Mouse (Mus musculus): ENCODE results near the gene Nkx2-4. TPM values are rescaled to one million over a fixed set of nuclear protein-coding genes. Genes with fewer than 3 reads are reported as not detected.

The Nkx2-4 gene
- not detected in 2 replicates for polyA plus RNA-seq (2014; fragmentation: Nextera tagmentation; extraction: Ambion mirVana)

GRCm38 (mm10) chr2:147085072-147085870 lies at the start of gene Nkx2-4:
Gene Nkx2-4 (minus strand): TSS chr2:147085445.
- Histone ChIP-seq H3K4me1 (ENCODE audit: control insufficient read depth, insufficient read depth, low read length) (peaks cover 3% of the 10 kb centered on the region; the same call in 1 of the 2 replicates), H3K27me3 (ENCODE audit: control insufficient read depth, insufficient read depth, low read length) (peaks cover 47% of the 10 kb centered on the region), H3K36me3 (ENCODE audit: control insufficient read depth, insufficient read depth, low read length) (no peaks in the 10 kb centered on the region), H3K9ac (ENCODE audit: low read length) (no peak within 1 kb of the TSS; the same call in 1 of the 2 replicates), H3K4me3 (ENCODE audit: low read depth, low read length) (peak within 1 kb of the TSS; percentile 17; the same call in 1 of the 2 replicates), H3K27ac (replicated peaks; ENCODE audit: low read depth, low read length) (no peak within 1 kb of the TSS), H3K4me2 (ENCODE audit: low read depth, severe bottlenecking) (peak within 1 kb of the TSS; percentile 40), H3K9me3 (ENCODE audit: control insufficient read depth, low read length) (no peaks in the 10 kb centered on the region)
- DNase-seq (ENCODE audit: low spot score) (peak; percentile 60), ATAC-seq (ENCODE audit: insufficient number of reproducible peaks, low FRiP score, low TSS enrichment, low read depth) (peak; percentile 55; the same call in 1 of the 2 replicates)
- under 1% methylated on average over 64 of the region's 82 CpGs for WGBS

GRCm38 (mm10) chr2:147127366-147127765 lies 42.1 kb upstream of the Nkx2-4 start:
- 84% methylated on average over 6 of the region's 6 CpGs for WGBS
- no peak for DNase-seq (ENCODE audit: low spot score)
- ATAC-seq (ENCODE audit: insufficient number of reproducible peaks, low FRiP score, low TSS enrichment, low read depth): no peak

GRCm38 (mm10) chr2:147119736-147120135 lies 34.5 kb upstream of the Nkx2-4 start:
- H3K27ac ChIP-seq (replicated peaks; ENCODE audit: low read depth, low read length): no peak overlapping the region
- no peaks in the 10 kb centered on the region for H3K36me3 ChIP-seq (ENCODE audit: control insufficient read depth, insufficient read depth, low read length)
- 79% methylated on average over 1 of the region's 1 CpGs for WGBS
- DNase-seq (ENCODE audit: low spot score) (no peak), ATAC-seq (ENCODE audit: insufficient number of reproducible peaks, low FRiP score, low TSS enrichment, low read depth) (no peak)
- H3K4me2 ChIP-seq (ENCODE audit: low read depth, severe bottlenecking): no peak overlapping the region
- H3K4me1 ChIP-seq (ENCODE audit: control insufficient read depth, insufficient read depth, low read length): no peaks in the 10 kb centered on the region
- no peaks in the 10 kb centered on the region for H3K27me3 ChIP-seq (ENCODE audit: control insufficient read depth, insufficient read depth, low read length)
- H3K9me3 ChIP-seq (ENCODE audit: control insufficient read depth, low read length): no peaks in the 10 kb centered on the region
- no peak overlapping the region for H3K9ac ChIP-seq (ENCODE audit: low read length)
- no peak overlapping the region for H3K4me3 ChIP-seq (ENCODE audit: low read depth, low read length)

More at GRCm38 (mm10) chr2:147127366-147127765, 42.1 kb upstream of the Nkx2-4 start:
- no peak overlapping the region for H3K4me3 ChIP-seq (ENCODE audit: low read depth, low read length)
- no peaks in the 10 kb centered on the region for H3K4me1 ChIP-seq (ENCODE audit: control insufficient read depth, insufficient read depth, low read length)
- no peak overlapping the region for H3K27ac ChIP-seq (replicated peaks; ENCODE audit: low read depth, low read length)
- no peaks in the 10 kb centered on the region for H3K27me3 ChIP-seq (ENCODE audit: control insufficient read depth, insufficient read depth, low read length)
- no peak overlapping the region for H3K4me2 ChIP-seq (ENCODE audit: low read depth, severe bottlenecking)
- H3K9ac ChIP-seq (ENCODE audit: low read length): no peak overlapping the region
- H3K36me3 ChIP-seq (ENCODE audit: control insufficient read depth, insufficient read depth, low read length): no peaks in the 10 kb centered on the region
- H3K9me3 ChIP-seq (ENCODE audit: control insufficient read depth, low read length): no peaks in the 10 kb centered on the region

- DNase-seq (ENCODE audit: low spot score) (no peak), ATAC-seq (ENCODE audit: insufficient number of reproducible peaks, low FRiP score, low TSS enrichment, low read depth) (no peak)
- H3K9me3 ChIP-seq (ENCODE audit: control insufficient read depth, low read length): no peaks in the 10 kb centered on the region
- H3K4me1 ChIP-seq (ENCODE audit: control insufficient read depth, insufficient read depth, low read length): peaks cover 3% of the 10 kb centered on the region; the same call in 1 of the 2 replicates
- H3K27me3 ChIP-seq (ENCODE audit: control insufficient read depth, insufficient read depth, low read length): peaks cover 41% of the 10 kb centered on the region
- no peak overlapping the region for H3K27ac ChIP-seq (replicated peaks; ENCODE audit: low read depth, low read length)
- 19% methylated on average over 5 of the region's 5 CpGs for WGBS
- H3K4me2 ChIP-seq (ENCODE audit: low read depth, severe bottlenecking): no peak overlapping the region
- no peak overlapping the region for H3K4me3 ChIP-seq (ENCODE audit: low read depth, low read length)
- H3K36me3 ChIP-seq (ENCODE audit: control insufficient read depth, insufficient read depth, low read length): no peaks in the 10 kb centered on the region
- H3K9ac ChIP-seq (ENCODE audit: low read length): no peak overlapping the region
Measured at GRCm38 (mm10) chr2:147086441-147086840, 1.2 kb upstream of the Nkx2-4 start.

GRCm38 (mm10) chr2:147085937-147086336 lies 692 bp upstream of the Nkx2-4 start:
- Histone ChIP-seq H3K9me3 (ENCODE audit: control insufficient read depth, low read length) (no peaks in the 10 kb centered on the region), H3K27me3 (ENCODE audit: control insufficient read depth, insufficient read depth, low read length) (peaks cover 46% of the 10 kb centered on the region), H3K9ac (ENCODE audit: low read length) (no peak overlapping the region), H3K4me3 (ENCODE audit: low read depth, low read length) (no peak overlapping the region), H3K4me1 (ENCODE audit: control insufficient read depth, insufficient read depth, low read length) (peaks cover 3% of the 10 kb centered on the region; the same call in 1 of the 2 replicates), H3K4me2 (ENCODE audit: low read depth, severe bottlenecking) (no peak overlapping the region), H3K36me3 (ENCODE audit: control insufficient read depth, insufficient read depth, low read length) (no peaks in the 10 kb centered on the region), H3K27ac (replicated peaks; ENCODE audit: low read depth, low read length) (no peak overlapping the region)
- ATAC-seq (ENCODE audit: insufficient number of reproducible peaks, low FRiP score, low TSS enrichment, low read depth) (no peak), DNase-seq (ENCODE audit: low spot score) (peak; percentile 27)
- WGBS: 7% methylated on average over 6 of the region's 6 CpGs

- Histone ChIP-seq H3K36me3 (ENCODE audit: control insufficient read depth, insufficient read depth, low read length) (no peaks in the 10 kb centered on the region), H3K27ac (replicated peaks; ENCODE audit: low read depth, low read length) (no peak overlapping the region), H3K9me3 (ENCODE audit: control insufficient read depth, low read length) (no peaks in the 10 kb centered on the region), H3K4me1 (ENCODE audit: control insufficient read depth, insufficient read depth, low read length) (peaks cover 3% of the 10 kb centered on the region; the same call in 1 of the 2 replicates), H3K4me2 (ENCODE audit: low read depth, severe bottlenecking) (peak overlapping the region; percentile 40), H3K27me3 (ENCODE audit: control insufficient read depth, insufficient read depth, low read length) (peaks cover 47% of the 10 kb centered on the region), H3K9ac (ENCODE audit: low read length) (no peak overlapping the region), H3K4me3 (ENCODE audit: low read depth, low read length) (peak overlapping the region; percentile 17; the same call in 1 of the 2 replicates)
- 1% methylated on average over 85 of the region's 106 CpGs for WGBS
- peak; percentile 55 for DNase-seq (ENCODE audit: low spot score)
- peak; percentile 65; the same call in 1 of the 2 replicates for ATAC-seq (ENCODE audit: insufficient number of reproducible peaks, low FRiP score, low TSS enrichment, low read depth)
Measured at GRCm38 (mm10) chr2:147084366-147085071, 726 bp downstream of the Nkx2-4 start.

GRCm38 (mm10) chr2:147083471-147084365 lies 1.5 kb downstream of the Nkx2-4 start:
- Histone ChIP-seq H3K4me1 (ENCODE audit: control insufficient read depth, insufficient read depth, low read length) (peaks cover 3% of the 10 kb centered on the region; the same call in 1 of the 2 replicates), H3K4me2 (ENCODE audit: low read depth, severe bottlenecking) (no peak overlapping the region), H3K36me3 (ENCODE audit: control insufficient read depth, insufficient read depth, low read length) (no peaks in the 10 kb centered on the region), H3K27me3 (ENCODE audit: control insufficient read depth, insufficient read depth, low read length) (peaks cover 47% of the 10 kb centered on the region), H3K27ac (replicated peaks; ENCODE audit: low read depth, low read length) (no peak overlapping the region), H3K9me3 (ENCODE audit: control insufficient read depth, low read length) (no peaks in the 10 kb centered on the region), H3K4me3 (ENCODE audit: low read depth, low read length) (no peak overlapping the region), H3K9ac (ENCODE audit: low read length) (no peak overlapping the region)
- under 1% methylated on average over 72 of the region's 72 CpGs for WGBS
- DNase-seq (ENCODE audit: low spot score): peak; percentile 69
- no peak; the same call in 1 of the 2 replicates for ATAC-seq (ENCODE audit: insufficient number of reproducible peaks, low FRiP score, low TSS enrichment, low read depth)
